Mouse (Mus musculus) liver, postnatal 0 days (tissue): ENCODE measurements around the gene Psap.

Source experiments
- CTCF ChIP-seq: sonication (generic); IDR thresholded peaks from 2 replicates; pipeline ENCODE4 v1.5.1; 2016; ENCODE audit warnings: antibody characterized with exemption, low read depth
- EP300 ChIP-seq: IDR thresholded peaks from 2 replicates; pipeline ENCODE4 v1.6.1; 2016; ENCODE audit warnings: antibody characterized with exemption, low read depth, mild to moderate bottlenecking

DNA sequence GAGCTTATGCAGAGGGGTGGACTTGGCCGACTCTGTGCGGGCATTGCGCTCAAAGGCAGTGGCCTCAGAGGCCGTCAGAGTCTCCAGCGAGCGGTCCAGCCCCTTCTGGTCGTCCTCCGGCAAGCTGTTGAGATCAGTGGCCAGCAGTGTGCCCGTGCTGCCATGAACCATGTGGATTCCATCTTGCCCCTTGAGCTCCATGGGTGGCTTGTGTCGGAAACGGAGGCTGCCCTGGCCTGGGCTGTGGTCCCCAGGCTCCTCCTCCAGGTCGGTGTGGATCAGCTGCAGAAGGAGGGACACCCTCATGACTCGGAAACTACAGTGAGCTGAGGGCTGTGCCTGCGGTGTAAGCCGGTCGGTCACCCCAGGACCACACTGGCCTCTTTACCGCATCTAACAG lies 26.0 kb downstream of the Psap start:
- TF ChIP-seq CTCF (no peak), EP300 (no peak)
